Mouse (Mus musculus) splenic B cell, adult 2 months (primary cell): ENCODE results near the gene Gm20388.
A peak's percentile ranks its signal among the peaks of the same experiment; 100 is the strongest.

Source experiments
- DNase-seq: peaks from one replicate; pipeline ENCODE4 v3.0.0-alpha.2; 2011; ENCODE audit warnings: low read depth, low spot score
- H3K27me3 ChIP-seq: 2 replicates; pipeline ENCODE4 v1.6.1; 2012; ENCODE audit warnings: mild to moderate bottlenecking, low read length, moderate library complexity, mixed read lengths; ENCODE audit not compliant: control insufficient read depth, poor library complexity, insufficient read depth, severe bottlenecking
- H3K36me3 ChIP-seq: 2 replicates; pipeline ENCODE4 v1.6.1; 2012; ENCODE audit warnings: mild to moderate bottlenecking, low read length, moderate library complexity, mixed read lengths; ENCODE audit not compliant: control insufficient read depth, poor library complexity, insufficient read depth, severe bottlenecking

Gene Gm20388

DNA sequence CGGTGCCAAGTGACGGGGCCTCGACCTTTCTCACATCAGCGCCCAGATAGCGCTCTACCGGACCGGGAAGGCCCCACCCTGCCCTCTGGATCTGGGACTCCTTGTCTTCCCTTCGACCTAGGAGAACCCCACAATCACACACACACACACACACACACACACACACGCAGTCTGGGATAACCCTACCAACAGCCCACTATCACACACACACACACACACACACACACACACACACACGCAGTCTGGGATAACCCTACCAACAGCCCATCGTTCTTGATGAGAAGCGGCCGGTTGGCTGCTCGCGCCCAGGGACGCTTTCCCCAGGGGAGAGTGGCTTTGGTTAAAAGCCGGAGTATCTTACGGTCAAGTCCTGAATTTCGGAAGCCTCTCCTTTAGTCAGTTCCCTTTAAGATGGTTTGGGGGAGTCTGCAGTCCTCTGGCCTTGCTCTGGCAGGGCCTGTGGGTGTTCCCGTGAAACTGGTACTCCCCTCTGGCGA is 3422.5 kb downstream of the Gm20388 start:
- no peak for DNase-seq
- H3K36me3 ChIP-seq, result no peaks in the 10 kb centered on the region
- H3K27me3 ChIP-seq, result no peaks in the 10 kb centered on the region

DNA sequence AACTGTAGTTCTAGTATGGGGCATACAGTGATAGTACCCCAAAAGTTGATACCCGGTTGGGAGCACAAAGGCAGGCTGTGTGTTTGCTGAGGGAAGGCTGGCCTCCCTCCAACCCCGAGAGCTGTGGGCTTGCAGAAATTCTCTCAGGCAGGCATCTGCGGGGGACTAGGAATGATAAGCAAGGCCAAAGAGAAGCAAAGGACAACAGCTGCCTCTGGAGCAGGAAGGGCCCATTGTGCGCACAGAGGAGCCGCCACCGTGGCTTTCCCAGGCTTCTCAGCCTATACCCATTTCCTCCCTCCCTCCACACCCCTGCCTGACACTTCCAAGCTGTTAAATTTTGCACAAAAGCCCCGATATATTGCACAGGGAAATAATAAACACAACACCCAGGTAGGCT is 3423.2 kb downstream of the Gm20388 start:
- no peak for DNase-seq
- Histone ChIP-seq H3K27me3 (no peaks in the 10 kb centered on the region), H3K36me3 (no peaks in the 10 kb centered on the region)

DNA sequence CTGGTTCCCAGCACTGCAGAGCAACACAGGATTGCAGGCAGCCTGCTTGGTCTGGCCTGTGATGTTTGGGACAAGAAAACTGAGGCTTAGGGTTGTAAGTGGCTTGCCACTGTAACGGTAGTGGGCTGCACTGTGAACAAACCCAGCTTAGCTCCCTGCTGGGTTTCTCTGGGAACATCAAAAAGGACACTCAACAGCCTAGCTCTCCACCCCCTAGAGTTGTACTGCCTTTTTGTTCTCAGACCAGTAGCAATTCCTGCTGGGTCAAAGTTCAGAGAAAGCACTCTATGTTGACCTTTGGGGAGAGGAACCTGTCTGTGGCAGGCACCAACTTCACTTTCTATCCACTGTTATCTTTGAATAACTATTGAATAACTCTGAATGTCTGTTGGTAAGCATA is 3423.8 kb downstream of the Gm20388 start:
- Histone ChIP-seq H3K36me3 (no peaks in the 10 kb centered on the region), H3K27me3 (no peaks in the 10 kb centered on the region)
- no peak for DNase-seq

DNA sequence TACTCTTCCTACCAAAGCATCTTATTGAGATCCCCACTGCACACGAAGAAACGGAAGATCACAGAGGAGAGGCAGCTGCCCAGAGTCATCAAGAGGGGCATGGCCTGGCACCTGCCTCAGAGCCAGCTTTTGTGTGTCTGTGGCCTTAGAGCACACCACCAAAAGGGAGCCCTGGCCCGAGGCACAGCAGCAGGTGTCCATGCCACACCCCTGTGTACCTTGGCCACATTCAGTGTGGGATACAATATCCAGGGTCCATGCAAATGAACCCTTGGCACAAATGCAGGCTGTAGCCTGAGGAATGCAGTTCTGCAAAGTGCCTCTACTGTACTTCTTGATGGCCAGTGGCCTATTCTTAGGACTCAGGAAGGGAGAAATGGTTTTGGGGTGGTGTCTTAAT is 3426.8 kb downstream of the Gm20388 start:
- no peak for DNase-seq
- no peaks in the 10 kb centered on the region for H3K27me3 ChIP-seq
- no peaks in the 10 kb centered on the region for H3K36me3 ChIP-seq

DNA sequence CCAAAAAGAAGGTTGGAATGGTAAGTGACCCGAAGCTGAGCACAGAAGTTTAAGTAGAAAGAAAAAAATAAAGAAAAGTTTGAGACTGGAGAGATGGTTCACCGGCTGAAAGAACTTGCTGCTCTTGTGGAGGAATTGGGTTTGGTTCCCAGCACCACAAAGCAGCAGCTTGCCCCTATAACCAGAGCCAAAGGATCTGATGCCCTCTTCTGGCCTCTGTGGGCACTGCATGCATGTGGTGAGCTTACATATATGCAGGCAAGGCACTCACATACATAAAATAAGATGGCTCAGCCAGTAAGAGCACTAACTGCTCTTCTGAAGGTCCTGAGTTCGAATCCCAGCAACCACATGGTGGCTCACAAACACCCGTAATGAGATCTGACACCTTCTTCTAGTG is 3429.4 kb downstream of the Gm20388 start:
- DNase-seq, result peak; percentile 33
- no peaks in the 10 kb centered on the region for H3K27me3 ChIP-seq
- no peaks in the 10 kb centered on the region for H3K36me3 ChIP-seq

DNA sequence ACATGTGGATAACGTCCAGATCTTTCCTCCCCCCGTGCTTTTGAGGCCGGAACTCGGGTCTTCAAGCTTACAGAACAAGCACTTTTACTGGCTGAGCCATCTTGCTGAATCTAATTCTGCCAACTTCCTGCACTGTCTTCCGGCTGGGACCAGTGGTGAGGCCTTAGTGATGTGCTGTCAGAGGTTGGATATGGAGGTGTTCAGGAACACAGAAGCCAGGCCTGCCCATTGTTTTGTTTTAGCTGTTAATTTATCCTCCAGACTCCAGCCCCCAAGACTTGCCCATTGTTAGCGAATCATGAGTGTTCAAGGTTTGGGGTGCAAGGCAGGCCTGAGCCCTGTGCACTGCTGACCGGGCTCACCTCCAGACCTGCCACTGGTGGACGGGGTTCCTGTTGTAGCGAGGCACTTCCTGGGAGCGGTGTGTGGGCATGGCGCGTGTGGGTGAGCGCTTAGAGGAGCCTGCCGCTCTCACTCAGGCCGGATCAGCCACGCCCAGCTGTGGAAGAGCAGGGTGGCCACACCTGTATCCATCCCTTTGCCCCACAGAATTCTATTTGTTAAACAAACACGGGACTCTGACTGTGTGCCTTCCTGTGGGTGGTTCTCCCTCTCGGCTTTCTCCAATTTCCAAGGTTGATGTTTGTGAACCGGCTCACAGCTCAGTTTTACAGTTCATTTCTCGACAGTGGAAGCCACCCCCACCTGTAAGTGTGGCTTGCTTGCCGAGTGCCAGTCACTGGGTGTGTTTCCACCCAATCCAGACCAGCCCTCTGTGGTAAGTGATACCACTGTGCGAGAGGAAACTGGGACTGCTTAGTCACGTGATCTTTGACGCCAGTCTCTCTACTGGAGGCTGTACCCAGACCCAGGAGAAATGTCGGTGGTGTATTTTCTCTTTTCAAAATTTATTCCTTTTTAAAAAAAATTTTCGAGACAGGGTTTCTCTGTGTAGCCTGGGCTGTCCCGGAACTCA is 3430.7 kb downstream of the Gm20388 start:
- no peaks in the 10 kb centered on the region for H3K27me3 ChIP-seq
- no peak for DNase-seq
- no peaks in the 10 kb centered on the region for H3K36me3 ChIP-seq

DNA sequence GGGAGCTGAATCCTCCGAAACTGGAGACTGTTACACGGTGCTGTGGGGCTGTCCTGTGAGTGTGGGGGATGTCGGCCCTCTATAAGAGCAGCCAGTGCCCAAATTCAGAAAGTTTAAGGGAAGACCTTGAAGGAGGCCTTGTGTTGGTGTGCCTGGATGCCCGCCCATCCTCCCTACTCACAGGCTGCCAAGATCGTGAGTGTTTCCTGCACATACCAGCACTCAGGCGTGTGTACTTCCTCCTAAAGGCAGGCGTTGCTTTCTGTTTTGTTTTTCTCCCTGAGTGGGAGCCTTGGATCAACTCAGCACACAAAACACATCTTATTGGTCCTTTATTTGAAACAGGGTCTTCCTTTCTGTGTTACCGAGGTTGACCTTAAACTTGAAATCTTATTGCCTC is 3431.6 kb downstream of the Gm20388 start:
- no peak for DNase-seq
- Histone ChIP-seq H3K36me3 (no peaks in the 10 kb centered on the region), H3K27me3 (no peaks in the 10 kb centered on the region)

DNA sequence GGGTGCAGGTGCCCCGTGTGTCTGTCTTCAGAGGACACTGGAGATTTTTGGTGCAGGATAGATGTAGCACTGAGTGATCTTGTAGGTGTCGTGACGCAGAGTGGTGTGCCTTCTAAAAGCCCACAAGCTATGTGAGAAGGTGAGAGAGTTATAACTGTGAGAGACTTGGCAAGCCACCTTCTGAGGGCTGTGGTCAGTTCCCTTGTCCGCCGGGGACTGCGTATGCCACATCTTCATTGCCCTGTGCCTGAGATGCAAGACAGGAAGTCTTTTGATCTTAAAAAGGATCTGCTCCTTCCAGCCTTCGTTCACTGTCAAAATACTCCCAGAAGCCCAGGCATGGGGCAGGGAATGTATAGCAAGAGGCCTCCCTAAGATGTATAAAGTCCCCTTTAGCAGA is 3432.3 kb downstream of the Gm20388 start:
- DNase-seq, result no peak

DNA sequence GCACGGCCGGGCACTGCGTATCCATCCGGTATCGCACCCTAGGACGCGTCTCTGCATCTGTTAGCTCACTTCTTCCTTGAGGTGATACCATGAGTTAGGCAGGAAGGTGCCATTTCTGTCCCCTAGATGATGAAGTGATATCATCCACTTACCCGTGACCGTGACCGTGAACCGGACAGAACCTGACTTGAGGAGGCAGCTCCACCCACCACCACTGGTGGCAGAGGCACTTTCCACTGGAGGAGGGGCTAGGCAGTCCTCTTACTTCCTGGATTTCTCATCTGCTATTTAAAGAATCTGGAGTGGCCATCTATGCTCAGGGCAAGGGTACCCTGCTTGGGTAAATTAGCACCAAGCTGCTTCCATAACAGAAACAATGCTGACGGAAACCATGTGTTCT is 3432.8 kb downstream of the Gm20388 start:
- Histone ChIP-seq H3K27me3 (no peaks in the 10 kb centered on the region), H3K36me3 (no peaks in the 10 kb centered on the region)
- DNase-seq, result no peak

More for the DNA sequence above, 3432.3 kb downstream of the Gm20388 start:
- H3K36me3 ChIP-seq, result no peaks in the 10 kb centered on the region
- H3K27me3 ChIP-seq, result no peaks in the 10 kb centered on the region

DNA sequence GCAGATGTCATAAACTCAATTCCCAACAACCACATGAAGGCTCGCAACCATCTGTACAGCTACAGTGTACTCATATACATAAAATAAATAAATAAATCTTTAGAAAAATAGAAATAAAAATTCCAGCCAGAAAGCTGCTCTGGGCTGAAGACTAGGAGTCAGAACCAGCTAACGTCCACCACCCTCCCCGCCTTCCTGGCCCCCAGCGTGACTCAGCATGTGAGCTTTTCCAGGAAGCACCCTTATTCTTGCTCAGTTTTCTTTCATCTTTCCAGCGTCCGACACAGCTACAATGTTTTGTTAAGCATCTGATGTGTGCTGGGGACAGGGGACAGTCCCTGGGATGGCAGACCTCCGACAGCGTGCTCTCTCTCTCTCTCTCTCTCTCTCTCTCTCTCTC is 3434.5 kb downstream of the Gm20388 start:
- no peak for DNase-seq
- Histone ChIP-seq H3K36me3 (no peaks in the 10 kb centered on the region), H3K27me3 (no peaks in the 10 kb centered on the region)

DNA sequence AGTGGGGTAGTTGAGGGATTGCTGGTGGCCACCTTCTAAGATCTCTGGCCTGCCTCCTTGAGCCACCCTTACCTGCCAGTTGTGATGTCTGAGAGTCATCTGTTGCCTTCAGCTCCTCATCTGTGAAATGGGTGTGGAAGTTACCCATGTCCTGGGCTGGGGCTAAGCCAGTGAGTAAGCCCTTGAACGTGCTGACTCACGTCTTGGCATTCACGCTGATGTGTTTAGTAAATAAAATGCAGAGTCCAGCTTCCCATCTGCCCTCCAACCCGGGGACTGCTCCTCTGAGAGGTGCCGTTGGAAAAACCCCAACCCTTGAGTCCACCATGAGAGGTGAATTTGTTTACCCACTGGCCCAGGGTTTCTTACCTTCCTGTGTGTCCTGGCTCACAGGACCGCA is 3435.2 kb downstream of the Gm20388 start:
- Histone ChIP-seq H3K36me3 (no peaks in the 10 kb centered on the region), H3K27me3 (no peaks in the 10 kb centered on the region)
- DNase-seq, result no peak

DNA sequence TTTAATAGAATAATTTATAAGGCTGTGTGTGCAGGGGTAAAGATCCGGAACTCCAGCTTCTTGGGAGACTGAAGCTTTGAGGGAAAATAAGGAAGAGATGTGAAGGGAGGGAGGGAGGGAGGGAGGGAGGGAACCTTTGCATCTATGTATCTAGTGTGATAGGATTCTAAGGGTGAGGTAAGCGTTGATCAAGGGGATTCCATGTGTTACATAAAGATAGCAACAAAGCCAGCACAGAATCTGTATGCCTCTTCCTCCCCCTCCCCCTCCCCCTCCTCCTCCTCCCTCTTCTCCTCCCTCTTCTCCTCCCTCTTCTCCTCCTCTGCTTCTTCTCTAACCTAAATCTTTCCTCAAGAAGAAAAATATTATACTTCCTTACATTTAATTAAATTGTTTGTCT is 3436.7 kb downstream of the Gm20388 start:
- Histone ChIP-seq H3K27me3 (no peaks in the 10 kb centered on the region), H3K36me3 (no peaks in the 10 kb centered on the region)
- no peak for DNase-seq

DNA sequence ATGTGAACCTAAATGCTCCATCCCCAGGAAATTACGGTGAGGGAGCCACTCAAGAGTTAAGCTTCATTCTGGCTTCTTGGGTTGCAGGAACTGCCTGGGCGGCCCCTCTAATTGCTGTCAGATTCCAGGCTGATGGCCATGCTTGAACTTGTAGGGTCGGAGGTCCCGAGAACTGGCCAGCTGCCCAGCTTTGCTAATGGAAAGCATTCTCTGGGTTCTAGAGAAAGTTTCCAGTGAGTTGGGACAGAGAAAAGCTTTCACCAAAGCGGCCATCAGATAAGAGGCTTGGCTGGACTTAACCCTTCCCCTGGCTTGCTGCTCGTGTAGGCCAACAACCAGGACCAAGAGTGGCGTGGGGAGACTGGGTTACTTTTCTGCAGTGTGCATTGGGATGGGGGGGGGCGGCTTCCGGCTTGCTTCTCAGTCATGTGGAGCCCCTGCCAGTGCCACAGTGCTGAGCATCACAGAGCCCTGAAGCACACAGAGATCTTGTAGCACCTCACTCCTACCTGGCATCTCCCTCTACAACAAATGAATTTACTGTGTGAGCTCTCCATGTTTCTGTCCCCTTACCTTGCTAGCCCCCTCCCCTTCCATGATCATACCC is 3437.7 kb downstream of the Gm20388 start:
- H3K36me3 ChIP-seq, result no peaks in the 10 kb centered on the region
- DNase-seq, result no peak
- no peaks in the 10 kb centered on the region for H3K27me3 ChIP-seq

DNA sequence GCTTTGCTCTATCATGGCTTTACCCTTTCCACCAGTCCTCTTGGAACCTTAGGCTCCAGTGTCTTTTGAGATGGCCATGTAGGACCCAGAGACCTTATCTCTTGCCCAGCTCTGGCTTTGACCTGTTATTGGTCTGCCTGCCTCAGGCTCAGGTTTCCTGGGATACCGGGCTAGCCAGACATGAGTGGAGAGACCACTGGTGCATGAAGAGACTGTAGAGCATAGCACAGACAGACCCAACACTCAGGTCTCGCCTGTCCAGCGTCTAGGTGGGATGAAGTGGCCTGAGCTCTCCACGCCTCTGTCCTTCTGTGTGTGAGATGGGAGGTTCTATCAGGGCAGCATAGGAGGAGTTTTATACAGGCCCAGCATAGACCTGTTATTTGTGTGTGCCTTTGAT is 3438.4 kb downstream of the Gm20388 start:
- no peak for DNase-seq
- no peaks in the 10 kb centered on the region for H3K36me3 ChIP-seq

DNA sequence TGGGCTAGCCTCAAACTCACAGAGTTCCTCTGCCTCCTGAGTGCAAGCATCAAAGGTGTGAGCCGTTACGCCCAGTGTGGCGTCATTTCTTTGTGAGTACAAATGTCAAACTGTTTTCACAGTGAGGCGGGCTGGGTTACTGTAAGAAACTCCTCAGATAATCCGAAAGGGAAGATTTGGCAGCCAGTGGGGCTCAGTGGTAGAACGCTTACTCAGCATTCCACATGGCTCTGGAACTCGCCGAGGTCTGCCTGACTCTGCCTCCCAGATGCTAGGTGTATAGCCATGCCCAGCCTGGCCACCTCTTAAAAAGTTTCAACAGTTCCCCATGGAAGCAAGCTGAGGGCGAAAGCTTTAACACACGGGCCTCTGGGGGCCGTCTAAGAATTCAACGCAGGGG is 3441.5 kb downstream of the Gm20388 start:
- Histone ChIP-seq H3K27me3 (no peaks in the 10 kb centered on the region), H3K36me3 (no peaks in the 10 kb centered on the region)
- DNase-seq, result no peak

More for the DNA sequence above, 3438.4 kb downstream of the Gm20388 start:
- H3K27me3 ChIP-seq, result no peaks in the 10 kb centered on the region
